Mouse (Mus musculus) lung, adult 2 months (tissue): Measurements from ENCODE around the gene Ankra2.

ENCODE experiments used
- CTCF ChIP-seq: fragments of 200-500 bp; IDR thresholded peaks from 2 replicates; pipeline ENCODE4 v1.5.1; 2011; ENCODE audit warnings: mild to moderate bottlenecking, low read length, control low read depth; ENCODE audit not compliant: insufficient read depth
- POLR2A ChIP-seq: fragments of 200-500 bp; IDR thresholded peaks from 2 replicates; pipeline ENCODE4 v1.6.1; 2011; ENCODE audit warnings: low read depth, mild to moderate bottlenecking, control low read depth, low read length, borderline replicate concordance; ENCODE audit errors: extremely low read depth

GRCm38 (mm10) chr13:98305257-98305656, 42.4 kb downstream of the Ankra2 start:
- TF ChIP-seq CTCF (no peak), POLR2A (no peak)
